Mouse (Mus musculus) left cerebral cortex, postnatal 25 days (tissue): Measurements from ENCODE around the gene Smap2. TPM values are rescaled to one million over a fixed set of nuclear protein-coding genes. Genes with fewer than 3 reads are reported as not detected.

Experiments used
- DNase-seq, 2 experiments: peaks; one replicate each; pipeline ENCODE4 v3.0.0; 2022; ENCODE audit warnings: low spot score in 2 of 2, mixed read lengths in 1 of 2
- intact Hi-C: fragments of 180-260 bp; cut with DNase I; formaldehyde crosslinking; loops from one replicate; pipeline ENCODE4 v1.15.1; 2025
- microRNA-seq, 2 experiments: library from miRNA; unstranded; fragments of <30 nt; microRNA quantifications; one replicate each; pipeline ENCODE4 v1.2.0; 2022
- total RNA-seq, 2 experiments: library from RNA; stranded (reverse); gene quantifications; 2 replicates each; pipeline ENCODE4 v1.2.3; 2021

Gene Smap2
- total RNA-seq, 2 experiments from 2014 or later: 188 to 194 TPM

DNA sequence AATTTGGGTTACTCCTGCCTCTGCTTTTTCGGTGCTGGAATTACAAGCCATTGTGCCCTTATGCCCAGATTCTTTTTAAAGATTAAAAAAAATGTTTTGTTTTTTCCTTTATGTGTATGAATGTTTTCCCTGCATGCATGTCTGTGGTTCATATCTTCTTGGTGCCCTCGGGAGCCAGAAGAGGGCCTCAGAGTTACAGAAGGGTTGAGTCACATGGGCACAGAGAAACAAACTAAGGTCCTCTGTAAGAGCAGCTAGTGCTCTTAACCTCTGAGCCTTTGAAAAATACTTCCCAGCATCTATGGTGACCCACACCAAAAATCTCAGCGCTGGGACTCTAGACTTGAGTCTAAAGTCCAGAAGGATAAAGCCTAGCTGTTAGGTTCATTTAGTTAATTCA lies 91.7 kb downstream of the Smap2 start:
- intact Hi-C loops: no loop called here
- DNase-seq: peak; percentile 18 to 59

DNA sequence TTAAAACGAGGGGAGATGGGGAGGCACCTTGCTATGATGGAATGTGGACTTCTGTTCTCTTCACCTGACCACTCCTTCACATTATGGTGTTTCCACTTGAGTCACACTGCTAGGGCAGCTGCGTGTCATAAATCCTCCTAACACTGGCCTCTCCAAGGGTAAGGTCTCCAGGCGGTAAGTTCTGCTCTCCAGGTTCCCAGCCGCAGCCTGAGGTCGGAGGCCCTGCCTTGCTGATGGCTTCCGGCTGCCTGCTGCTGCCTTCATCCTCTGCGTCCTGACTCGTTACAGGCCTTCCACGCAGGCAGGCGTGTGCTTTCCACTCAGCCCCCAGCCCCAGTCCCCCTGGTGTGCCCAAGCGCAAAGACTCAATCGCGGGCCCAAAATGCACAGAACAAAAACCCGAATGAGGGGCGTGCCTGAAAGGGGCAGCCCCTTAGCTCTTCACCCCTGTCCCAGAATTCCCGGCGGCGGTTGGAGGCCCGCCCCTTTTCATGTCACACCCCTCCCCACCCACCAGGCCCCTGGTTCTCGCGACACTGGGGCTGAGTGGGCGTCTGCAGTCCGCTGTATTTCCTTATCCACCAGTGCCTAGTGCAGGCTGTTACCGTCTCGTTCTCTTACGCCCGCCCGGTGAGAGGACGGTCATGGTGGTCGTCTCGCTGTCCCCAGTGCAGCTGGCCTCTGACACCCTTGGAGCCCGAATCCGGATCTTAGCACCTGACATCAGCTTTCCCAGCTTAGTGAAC lies 92.3 kb downstream of the Smap2 start, which contains the start of gene Exo5:
Gene Exo5 (minus strand): TSS at position 464 of the 746 bp plus-strand sequence.
- intact Hi-C loops: no loop called here
- peak; percentile 87 to 92 for DNase-seq

DNA sequence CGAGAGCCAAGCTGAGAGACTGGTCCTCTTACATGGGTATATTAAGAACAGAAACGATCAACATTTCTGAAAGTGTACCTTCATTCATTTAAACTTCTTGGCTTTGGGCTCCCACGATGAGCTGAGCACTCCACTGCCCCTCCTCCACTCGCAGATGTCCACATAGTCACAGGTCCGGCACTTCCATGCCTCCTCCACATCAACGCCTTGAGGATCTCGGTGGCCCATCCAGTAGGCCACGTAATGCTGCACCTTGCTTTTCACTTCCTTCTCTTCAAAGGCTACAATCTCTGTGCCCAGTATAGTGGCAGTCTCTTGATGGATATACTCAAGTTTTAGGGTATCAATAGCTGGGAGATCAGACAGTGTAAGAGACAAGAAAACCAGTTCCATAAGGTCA lies 95.6 kb downstream of the Smap2 start:
- intact Hi-C loops: no loop called here

More for the DNA sequence above, 95.6 kb downstream of the Smap2 start:
- DNase-seq: no peak

Small RNAs within 50 kb of the gene (microRNA-seq; reads per million reads assigned to microRNA genes)
- 3.2 to 4.7 reads per million in 2 experiments for gene Mir7015

Other genes starting within 250 kb of the Smap2 start
- 10 to 100 TPM; 44.0 to 47.9 TPM for gene Nfyc, start 185.7 kb downstream of the Smap2 start, total RNA-seq
- gene Rims3, start 162.4 kb downstream of the Smap2 start, total RNA-seq: 100 to 1,000 TPM in 1 of 2 experiments, 10 to 100 TPM in 1; 94.9 to 115 TPM
- gene Exo5, start 92.2 kb downstream of the Smap2 start, total RNA-seq: 10 to 100 TPM; 10.1 to 13.3 TPM
- gene Zfp69, start 65.5 kb downstream of the Smap2 start, total RNA-seq: 1 to 10 TPM; 1.1 to 1.6 TPM
- 1 to 10 TPM; 5.2 to 5.5 TPM for gene Col9a2, start 22.1 kb upstream of the Smap2 start, total RNA-seq
- 10 to 100 TPM; 25.4 to 26.1 TPM for gene Zmpste24, start 81.0 kb upstream of the Smap2 start, total RNA-seq
- not detected for gene Tmco2, start 92.0 kb upstream of the Smap2 start, total RNA-seq
- 10 to 100 TPM; 26.5 to 27.5 TPM for gene Rlf, start 197.8 kb upstream of the Smap2 start, total RNA-seq